Mouse (Mus musculus): ENCODE measurements around the gene Slc35f4.

GRCm38 (mm10) chr14:49337011-49337410, 188.8 kb downstream of the Slc35f4 start:
- no peak for TF ChIP-seq CTCF (IDR thresholded peaks at IDR 0.05; ENCODE audit: control insufficient read depth, insufficient read depth, insufficient replicate concordance, low read depth, low read length)
- no peak for TF ChIP-seq POLR2A (IDR thresholded peaks at IDR 0.05; ENCODE audit: control insufficient read depth, low read depth, low read length)
